Mouse (Mus musculus) cerebellum, adult 2 months (tissue): ENCODE results near the gene Crtc1. TPM values are rescaled to one million over a fixed set of nuclear protein-coding genes. Genes with fewer than 3 reads are reported as not detected.

Source experiments
- DNase-seq, 2 experiments: peaks; one replicate each; pipeline ENCODE4 v3.0.0; 2021
- H3K27ac ChIP-seq: fragments of 200-500 bp; 2 replicates; pipeline ENCODE4 v1.5.1; 2012; ENCODE audit warnings: low read length, control low read depth, inconsistent platforms; ENCODE audit not compliant: insufficient read depth
- H3K27me3 ChIP-seq: fragments of 200-500 bp; 2 replicates; pipeline ENCODE4 v1.6.1; 2012; ENCODE audit warnings: inconsistent platforms, mild to moderate bottlenecking, low read length, moderate library complexity; ENCODE audit not compliant: control insufficient read depth, insufficient read depth
- H3K4me1 ChIP-seq: fragments of 200-500 bp; 2 replicates; pipeline ENCODE4 v1.6.1; 2011; ENCODE audit warnings: low read length; ENCODE audit not compliant: control insufficient read depth, insufficient read depth
- H3K4me3 ChIP-seq: fragments of 200-500 bp; replicated peaks from 2 replicates; pipeline ENCODE3; 2011; ENCODE audit warnings: mild to moderate bottlenecking, low read depth, low read length, control low read depth; ENCODE audit not compliant: insufficient read depth
- CTCF ChIP-seq: fragments of 200-500 bp; IDR thresholded peaks from 2 replicates; pipeline ENCODE4 v1.5.1; 2011; ENCODE audit warnings: low read depth, mild to moderate bottlenecking, control low read depth, low read length, moderate library complexity, borderline replicate concordance; ENCODE audit not compliant: insufficient read depth
- POLR2A ChIP-seq: fragments of 200-500 bp; IDR thresholded peaks from 2 replicates; pipeline ENCODE4 v1.6.1; 2011; ENCODE audit warnings: low read length, control low read depth, borderline replicate concordance; ENCODE audit not compliant: insufficient read depth
- WGBS: fragments of 180-500 bp; shearing (Covaris S2); methylation state at CpG from one replicate; pipeline ENCODE4 v1.1.7; 2018; 5-methylcytosine and 5-hydroxymethylcytosine counted together
- polyA plus RNA-seq: library from polyadenylated mRNA; depleted of rRNA; stranded (reverse); fragments of >200 nt; gene quantifications from 2 replicates; pipeline ENCODE4 v1.2.3, GENCODE M21; 2012

Gene Crtc1
- polyA plus RNA-seq, 1 experiment: 90.2 TPM

DNA sequence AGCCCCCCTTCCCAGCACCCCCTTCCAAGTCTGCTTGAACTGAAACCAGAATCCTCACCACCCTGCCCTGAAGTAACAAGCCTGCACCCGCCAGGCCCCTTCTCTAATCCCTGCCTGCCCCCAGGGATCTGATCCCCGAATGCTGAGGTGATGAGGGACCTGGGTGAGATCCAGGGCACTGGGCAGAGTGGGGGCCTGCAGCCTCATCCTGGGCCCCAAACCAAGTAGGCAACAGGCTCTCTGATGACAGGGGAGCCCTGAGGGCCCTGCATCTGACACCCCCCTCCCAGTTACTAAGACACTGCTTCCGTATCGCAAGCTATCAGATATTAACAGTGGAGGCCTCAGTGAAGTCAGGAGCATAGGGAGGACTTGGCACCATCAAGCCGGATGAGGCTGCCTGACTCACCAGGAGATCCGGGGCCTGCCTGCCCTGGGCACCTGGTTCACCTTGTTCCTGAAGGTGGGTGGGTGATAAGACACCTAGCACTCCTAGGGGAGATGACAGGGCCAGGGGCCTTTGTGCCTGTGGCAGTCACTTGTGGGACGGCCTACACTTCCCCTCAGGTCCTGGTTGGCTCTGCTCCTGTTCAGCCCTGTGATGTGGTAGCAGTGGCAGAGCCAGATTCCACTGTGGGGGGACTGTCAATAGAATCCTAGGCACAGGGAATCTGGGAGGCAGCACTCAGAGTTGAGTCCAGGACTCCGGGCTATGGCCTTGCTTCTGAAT lies 44.9 kb downstream of the Crtc1 start:
- Histone ChIP-seq H3K27me3 (no peaks in the 10 kb centered on the region), H3K27ac (peak overlapping the region; percentile 59), H3K4me3 (no peak overlapping the region), H3K4me1 (peaks cover 62% of the 10 kb centered on the region)
- WGBS: 28% methylated on average over 8 of the region's 8 CpGs
- DNase-seq: peak in 1 of 2 experiments; percentile 59
- TF ChIP-seq POLR2A (no peak), CTCF (no peak)

DNA sequence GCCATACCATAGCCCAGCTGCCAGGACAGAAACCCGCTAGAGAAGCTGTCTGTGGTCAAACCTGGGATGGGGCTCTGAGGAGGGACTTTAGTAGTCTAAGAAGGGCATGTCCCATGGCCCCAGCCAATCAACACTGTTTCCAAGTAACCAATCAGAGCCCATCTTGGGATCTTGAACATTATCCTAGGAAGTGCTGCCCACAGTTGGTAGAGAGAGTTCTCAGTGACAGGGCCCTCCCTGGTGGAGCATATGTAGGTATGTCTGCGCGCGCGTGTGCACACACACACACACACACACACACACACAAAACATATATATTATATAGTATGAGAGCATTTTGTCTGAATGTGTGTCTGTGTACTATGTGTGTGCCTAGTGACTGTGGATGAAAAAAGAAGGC lies 46.3 kb downstream of the Crtc1 start:
- 91% methylated on average over 5 of the region's 5 CpGs for WGBS
- DNase-seq: no peak
- Histone ChIP-seq H3K4me1 (peaks cover 55% of the 10 kb centered on the region), H3K27me3 (no peaks in the 10 kb centered on the region), H3K27ac (no peak overlapping the region), H3K4me3 (no peak overlapping the region)
- TF ChIP-seq CTCF (no peak), POLR2A (no peak)

DNA sequence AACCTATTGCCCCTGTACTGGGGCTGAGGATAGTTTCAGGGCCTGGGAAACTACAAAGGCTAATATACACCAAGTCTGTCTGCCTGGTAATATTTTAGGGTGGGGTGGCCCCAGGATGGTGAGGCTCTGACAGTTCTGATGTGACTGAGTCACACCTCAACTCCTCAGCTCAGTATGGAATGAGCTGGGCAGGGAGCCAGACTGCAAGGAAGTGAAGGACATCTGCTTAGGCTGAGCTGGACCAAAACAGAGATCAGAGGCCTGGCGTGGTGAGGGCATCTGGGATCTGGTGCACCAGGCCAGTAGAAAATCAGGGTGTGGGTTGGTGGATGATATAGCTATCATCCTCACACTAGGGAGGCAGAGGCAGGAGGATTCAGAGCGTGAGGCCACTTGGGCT lies 49.7 kb downstream of the Crtc1 start:
- no peak for TF ChIP-seq CTCF
- TF ChIP-seq POLR2A: no peak
- no peak overlapping the region for H3K4me3 ChIP-seq
- WGBS: 34% methylated on average over 2 of the region's 2 CpGs
- H3K4me1 ChIP-seq: peaks cover 26% of the 10 kb centered on the region
- H3K27ac ChIP-seq: peak overlapping the region; percentile 74
- no peaks in the 10 kb centered on the region for H3K27me3 ChIP-seq
- DNase-seq: peak; percentile 60 to 73

DNA sequence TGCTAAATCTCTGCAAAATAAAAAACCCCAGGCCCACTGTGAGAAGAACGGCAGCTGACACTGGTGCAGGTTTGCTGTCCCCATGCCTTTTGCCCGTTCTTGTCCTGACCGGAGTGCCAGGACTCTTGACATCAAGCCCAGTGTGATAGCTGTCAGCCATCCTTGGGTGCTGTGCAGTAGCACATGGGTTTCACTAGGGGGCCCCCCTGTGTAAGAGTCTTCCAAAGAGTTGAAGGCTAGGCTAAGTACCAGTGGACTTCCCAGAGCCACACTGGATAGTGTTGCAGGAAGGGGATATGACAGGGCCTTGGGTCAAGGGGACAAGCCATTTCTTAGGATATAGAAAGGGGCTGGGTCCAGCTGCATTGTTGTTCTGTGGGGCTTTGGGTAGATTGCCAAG lies 56.1 kb downstream of the Crtc1 start:
- H3K4me3 ChIP-seq: no peak overlapping the region
- DNase-seq: peak; percentile 82 to 84
- no peak overlapping the region for H3K27ac ChIP-seq
- H3K27me3 ChIP-seq: no peaks in the 10 kb centered on the region
- TF ChIP-seq POLR2A (no peak), CTCF (peak; percentile 83)
- peaks cover 29% of the 10 kb centered on the region for H3K4me1 ChIP-seq
- WGBS: 11% methylated on average over 3 of the region's 3 CpGs

DNA sequence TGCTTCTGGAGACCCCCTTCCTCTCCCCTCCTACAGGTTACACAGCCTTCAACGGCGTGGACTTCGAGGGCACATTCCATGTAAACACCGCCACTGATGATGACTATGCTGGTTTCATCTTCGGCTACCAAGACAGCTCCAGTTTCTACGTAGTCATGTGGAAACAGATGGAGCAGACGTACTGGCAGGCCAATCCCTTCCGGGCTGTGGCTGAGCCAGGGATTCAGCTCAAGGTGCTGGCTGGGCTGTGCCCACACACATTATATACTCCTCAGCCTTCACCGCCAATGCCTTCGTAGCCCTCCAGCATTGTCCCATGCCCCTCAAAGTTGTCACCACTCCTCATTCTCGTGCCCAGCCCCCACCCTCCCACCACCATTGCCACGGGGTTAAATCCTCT lies 59.3 kb downstream of the Crtc1 start:
- H3K27me3 ChIP-seq: peaks cover 2% of the 10 kb centered on the region; the same call in 1 of the 2 replicates
- TF ChIP-seq POLR2A (no peak), CTCF (no peak)
- DNase-seq: peak; percentile 65 to 77
- no peak overlapping the region for H3K4me3 ChIP-seq
- peaks cover 29% of the 10 kb centered on the region for H3K4me1 ChIP-seq
- peak overlapping the region; percentile 11; the same call in 1 of the 2 replicates for H3K27ac ChIP-seq
- WGBS: 37% methylated on average over 12 of the region's 12 CpGs

DNA sequence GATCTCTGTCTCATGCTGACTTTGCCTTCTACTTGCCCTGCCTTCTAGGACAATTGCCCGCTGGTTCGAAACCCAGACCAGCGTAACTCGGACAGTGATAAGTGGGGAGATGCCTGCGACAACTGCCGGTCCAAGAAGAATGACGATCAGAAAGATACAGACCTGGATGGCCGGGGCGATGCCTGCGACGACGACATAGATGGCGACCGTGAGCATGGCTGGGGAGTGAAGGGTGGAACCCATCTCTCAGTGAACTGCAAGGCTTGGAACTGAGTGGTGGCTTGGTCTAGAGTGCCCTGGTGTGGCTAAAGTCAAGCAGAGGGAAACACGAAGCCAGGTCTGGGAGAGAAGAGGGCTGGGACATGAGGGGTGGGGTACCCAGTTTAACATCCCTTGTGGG lies 62.3 kb downstream of the Crtc1 start:
- Histone ChIP-seq H3K27ac (no peak overlapping the region), H3K27me3 (peaks cover 3% of the 10 kb centered on the region; the same call in 1 of the 2 replicates), H3K4me1 (peaks cover 15% of the 10 kb centered on the region), H3K4me3 (no peak overlapping the region)
- peak in 1 of 2 experiments; percentile 35 for DNase-seq
- peak; percentile 23; the same call in 1 of the 2 replicates for TF ChIP-seq CTCF
- no peak for TF ChIP-seq POLR2A
- WGBS: 19% methylated on average over 15 of the region's 15 CpGs

DNA sequence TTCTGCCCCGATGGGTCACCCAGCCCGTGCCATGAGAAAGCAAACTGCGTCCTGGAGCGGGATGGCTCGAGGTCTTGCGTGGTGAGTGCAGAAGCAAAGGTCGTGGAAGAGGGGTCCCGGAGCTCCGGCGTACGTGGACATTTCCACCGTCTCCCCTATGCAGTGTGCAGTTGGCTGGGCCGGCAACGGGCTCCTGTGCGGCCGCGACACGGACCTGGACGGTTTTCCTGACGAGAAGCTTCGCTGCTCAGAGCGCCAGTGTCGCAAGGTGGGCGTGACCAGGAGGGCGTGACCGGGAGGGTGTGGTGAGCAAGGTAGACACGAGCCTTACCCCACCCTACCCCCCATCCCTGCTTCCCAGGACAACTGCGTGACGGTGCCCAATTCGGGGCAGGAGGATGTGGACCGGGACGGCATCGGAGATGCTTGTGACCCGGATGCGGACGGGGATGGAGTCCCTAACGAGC lies 63.1 kb downstream of the Crtc1 start:
- Histone ChIP-seq H3K4me3 (no peak overlapping the region), H3K27ac (no peak overlapping the region), H3K27me3 (peaks cover 3% of the 10 kb centered on the region; the same call in 1 of the 2 replicates), H3K4me1 (peaks cover 15% of the 10 kb centered on the region)
- WGBS: 5% methylated on average over 37 of the region's 37 CpGs
- no peak for TF ChIP-seq CTCF
- no peak for TF ChIP-seq POLR2A
- no peak for DNase-seq

DNA sequence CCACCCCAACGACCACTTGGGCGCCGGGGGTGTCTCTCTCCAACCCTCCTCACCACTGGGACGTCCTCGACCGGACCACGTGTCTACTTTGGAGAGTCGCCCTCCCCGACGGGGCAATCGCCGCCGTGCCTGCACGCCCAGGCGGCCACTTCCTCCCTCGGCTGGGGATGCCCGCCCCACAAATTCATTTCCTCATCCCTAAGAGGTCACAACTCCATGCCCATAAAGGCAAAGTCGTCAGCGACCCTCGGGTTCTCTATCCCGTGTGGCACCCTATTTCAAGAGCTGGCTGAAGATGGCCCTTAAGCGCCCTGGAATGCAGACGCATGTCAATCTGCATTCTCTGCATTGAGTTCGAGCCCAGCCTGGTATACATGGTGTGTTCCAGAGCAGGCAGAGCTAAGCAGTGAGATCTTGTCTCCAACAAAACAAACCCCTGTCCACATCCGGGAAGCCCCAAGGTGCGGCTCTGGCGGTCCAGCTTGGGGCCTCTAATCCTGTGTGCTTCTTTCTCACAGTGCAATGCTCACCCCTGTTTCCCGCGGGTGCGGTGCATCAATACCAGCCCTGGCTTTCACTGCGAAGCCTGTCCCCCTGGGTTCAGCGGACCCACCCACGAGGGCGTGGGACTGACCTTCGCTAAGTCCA lies 64.0 kb downstream of the Crtc1 start:
- TF ChIP-seq POLR2A (no peak), CTCF (no peak)
- Histone ChIP-seq H3K27me3 (peaks cover 3% of the 10 kb centered on the region; the same call in 1 of the 2 replicates), H3K4me1 (peaks cover 13% of the 10 kb centered on the region), H3K27ac (no peak overlapping the region), H3K4me3 (no peak overlapping the region)
- DNase-seq: no peak
- WGBS: 8% methylated on average over 35 of the region's 35 CpGs
